Mouse (Mus musculus) intestine, embryonic 15.5 days (tissue): ENCODE results near the gene Aif1l. TPM values are rescaled to one million over a fixed set of nuclear protein-coding genes. Genes with fewer than 3 reads are reported as not detected.
A peak's percentile ranks its signal among the peaks of the same experiment; 100 is the strongest.

Experiments used
- ATAC-seq: fragments of 200-750 bp; cut with Nextera tagmentation; 2 replicates; pipeline ENCODE4 v1.8.0; 2017; ENCODE audit warnings: moderate TSS enrichment, moderate library complexity
- H3K27ac ChIP-seq: fragments of 300-500 bp; sonication (generic); 2 replicates; pipeline ENCODE4 v1.5.1; 2015; ENCODE audit warnings: mild to moderate bottlenecking, inconsistent platforms
- H3K27me3 ChIP-seq: fragments of 300-500 bp; sonication (generic); replicated peaks from 2 replicates; pipeline ENCODE4 v1.6.1; 2015; ENCODE audit warnings: inconsistent platforms
- H3K36me3 ChIP-seq: fragments of 300-500 bp; sonication (generic); 2 replicates; pipeline ENCODE4 v1.6.1; 2015; ENCODE audit warnings: inconsistent platforms
- H3K4me1 ChIP-seq: fragments of 300-500 bp; sonication (generic); replicated peaks from 2 replicates; pipeline ENCODE4 v1.6.1; 2015; ENCODE audit warnings: inconsistent platforms
- H3K4me2 ChIP-seq: fragments of 300-500 bp; sonication (generic); replicated peaks from 2 replicates; pipeline ENCODE4 v1.6.1; 2015; ENCODE audit warnings: mild to moderate bottlenecking, inconsistent platforms
- H3K4me3 ChIP-seq: fragments of 300-500 bp; sonication (generic); replicated peaks from 2 replicates; pipeline ENCODE4 v1.5.1; 2015; ENCODE audit warnings: inconsistent platforms
- H3K9ac ChIP-seq: fragments of 300-500 bp; sonication (generic); 2 replicates; pipeline ENCODE4 v1.6.1; 2015; ENCODE audit warnings: inconsistent platforms
- H3K9me3 ChIP-seq: fragments of 300-500 bp; sonication (generic); 2 replicates; pipeline ENCODE4 v1.6.1; 2016; ENCODE audit warnings: inconsistent platforms
- WGBS: fragments of 180-500 bp; shearing (Covaris S2); methylation state at CpG from one replicate; pipeline ENCODE4 v1.1.7; 2015; 5-methylcytosine and 5-hydroxymethylcytosine counted together
- polyA plus RNA-seq: library from polyadenylated mRNA; unstranded; fragments of >200 nt; fragmentation: Nextera tagmentation; extraction: Ambion mirVana; gene quantifications from 2 replicates; pipeline ENCODE4 v1.2.1, GENCODE M21; 2015

The Aif1l gene
- polyA plus RNA-seq, 1 experiment from 2014 or later = 12.4 TPM

- H3K27me3 ChIP-seq = no peaks in the 10 kb centered on the region
- peaks cover 10% of the 10 kb centered on the region for H3K4me1 ChIP-seq
- peak within 1 kb of the TSS; percentile 63 for H3K4me3 ChIP-seq
- peaks cover 10% of the 10 kb centered on the region; the same call in 1 of the 2 replicates for H3K36me3 ChIP-seq
- peak within 1 kb of the TSS; percentile 51 for H3K27ac ChIP-seq
- under 1% methylated on average over 60 of the region's 60 CpGs for WGBS
- H3K4me2 ChIP-seq = peak within 1 kb of the TSS; percentile 76
- peak; percentile 100 for ATAC-seq
- peak within 1 kb of the TSS; percentile 71 for H3K9ac ChIP-seq
- no peaks in the 10 kb centered on the region for H3K9me3 ChIP-seq
Observed at GRCm38 (mm10) chr2:31974141-31974808, 24.3 kb downstream of the Aif1l start, which contains the start of gene Nup214. TSS of gene Nup214 (plus strand) at chr2:31974436.

- H3K9me3 ChIP-seq = no peaks in the 10 kb centered on the region
- peak overlapping the region; percentile 63 for H3K4me3 ChIP-seq
- ATAC-seq = no peak; the same call in 1 of the 2 replicates
- peak overlapping the region; percentile 76 for H3K4me2 ChIP-seq
- H3K9ac ChIP-seq = peak overlapping the region; percentile 71
- peaks cover 10% of the 10 kb centered on the region for H3K4me1 ChIP-seq
- H3K27ac ChIP-seq = no peak overlapping the region
- H3K36me3 ChIP-seq = peaks cover 13% of the 10 kb centered on the region; the same call in 1 of the 2 replicates
- H3K27me3 ChIP-seq = no peaks in the 10 kb centered on the region
- 8% methylated on average over 13 of the region's 13 CpGs for WGBS
Observed at GRCm38 (mm10) chr2:31974809-31975371, 25.0 kb downstream of the Aif1l start.

- Histone ChIP-seq H3K9me3 (no peaks in the 10 kb centered on the region), H3K9ac (no peak overlapping the region), H3K4me1 (no peaks in the 10 kb centered on the region), H3K27ac (no peak overlapping the region), H3K4me2 (no peak overlapping the region), H3K27me3 (no peaks in the 10 kb centered on the region), H3K4me3 (no peak overlapping the region), H3K36me3 (peaks cover 61% of the 10 kb centered on the region)
- WGBS = 87% methylated on average over 1 of the region's 1 CpGs
- ATAC-seq = no peak
Observed at GRCm38 (mm10) chr2:31987774-31988173, 37.8 kb downstream of the Aif1l start.

- peaks cover 58% of the 10 kb centered on the region for H3K36me3 ChIP-seq
- no peak overlapping the region for H3K4me3 ChIP-seq
- WGBS = 91% methylated on average over 4 of the region's 4 CpGs
- H3K9me3 ChIP-seq = no peaks in the 10 kb centered on the region
- H3K27ac ChIP-seq = no peak overlapping the region
- H3K4me1 ChIP-seq = no peaks in the 10 kb centered on the region
- no peak overlapping the region for H3K4me2 ChIP-seq
- no peaks in the 10 kb centered on the region for H3K27me3 ChIP-seq
- ATAC-seq = no peak
- no peak overlapping the region for H3K9ac ChIP-seq
Observed at GRCm38 (mm10) chr2:31990961-31991360, 41.0 kb downstream of the Aif1l start.

- no peak overlapping the region for H3K4me3 ChIP-seq
- H3K36me3 ChIP-seq = peaks cover 57% of the 10 kb centered on the region
- H3K27me3 ChIP-seq = no peaks in the 10 kb centered on the region
- no peak for ATAC-seq
- H3K4me2 ChIP-seq = no peak overlapping the region
- no peak overlapping the region for H3K9ac ChIP-seq
- H3K27ac ChIP-seq = no peak overlapping the region
- H3K9me3 ChIP-seq = no peaks in the 10 kb centered on the region
- WGBS = 87% methylated on average over 9 of the region's 9 CpGs
- no peaks in the 10 kb centered on the region for H3K4me1 ChIP-seq
Observed at GRCm38 (mm10) chr2:31994896-31995295, 45.0 kb downstream of the Aif1l start.

- H3K9ac ChIP-seq = no peak overlapping the region
- H3K27me3 ChIP-seq = no peaks in the 10 kb centered on the region
- no peak overlapping the region for H3K4me3 ChIP-seq
- 93% methylated on average over 13 of the region's 13 CpGs for WGBS
- H3K4me2 ChIP-seq = no peak overlapping the region
- H3K4me1 ChIP-seq = no peaks in the 10 kb centered on the region
- peaks cover 49% of the 10 kb centered on the region for H3K36me3 ChIP-seq
- H3K27ac ChIP-seq = no peak overlapping the region
- ATAC-seq = no peak
- no peaks in the 10 kb centered on the region for H3K9me3 ChIP-seq
Observed at GRCm38 (mm10) chr2:31996060-31996459, 46.1 kb downstream of the Aif1l start.

GRCm38 (mm10) chr2:31997539-31997938 is 47.6 kb downstream of the Aif1l start:
- no peaks in the 10 kb centered on the region for H3K9me3 ChIP-seq
- WGBS = 90% methylated on average over 5 of the region's 5 CpGs
- H3K27me3 ChIP-seq = no peaks in the 10 kb centered on the region
- no peaks in the 10 kb centered on the region for H3K4me1 ChIP-seq
- no peak overlapping the region for H3K9ac ChIP-seq
- no peak overlapping the region for H3K4me3 ChIP-seq
- H3K36me3 ChIP-seq = peaks cover 42% of the 10 kb centered on the region
- no peak overlapping the region for H3K27ac ChIP-seq
- no peak for ATAC-seq
- no peak overlapping the region for H3K4me2 ChIP-seq

GRCm38 (mm10) chr2:31998443-31998842 is 48.5 kb downstream of the Aif1l start:
- no peaks in the 10 kb centered on the region for H3K9me3 ChIP-seq
- ATAC-seq = no peak
- no peak overlapping the region for H3K9ac ChIP-seq
- no peak overlapping the region for H3K4me2 ChIP-seq
- no peaks in the 10 kb centered on the region for H3K27me3 ChIP-seq
- no peaks in the 10 kb centered on the region for H3K4me1 ChIP-seq
- no peak overlapping the region for H3K27ac ChIP-seq
- peaks cover 40% of the 10 kb centered on the region for H3K36me3 ChIP-seq
- WGBS = 59% methylated on average over 2 of the region's 2 CpGs
- H3K4me3 ChIP-seq = no peak overlapping the region

GRCm38 (mm10) chr2:32008311-32008710 is 58.4 kb downstream of the Aif1l start:
- no peaks in the 10 kb centered on the region for H3K4me1 ChIP-seq
- no peak overlapping the region for H3K4me2 ChIP-seq
- no peaks in the 10 kb centered on the region for H3K27me3 ChIP-seq
- peaks cover 36% of the 10 kb centered on the region for H3K36me3 ChIP-seq
- no peak overlapping the region for H3K27ac ChIP-seq
- ATAC-seq = no peak
- 82% methylated on average over 2 of the region's 2 CpGs for WGBS
- no peak overlapping the region for H3K9ac ChIP-seq
- H3K4me3 ChIP-seq = no peak overlapping the region
- no peaks in the 10 kb centered on the region for H3K9me3 ChIP-seq

GRCm38 (mm10) chr2:32008716-32009115 is 58.8 kb downstream of the Aif1l start:
- no peaks in the 10 kb centered on the region for H3K27me3 ChIP-seq
- no peak overlapping the region for H3K4me3 ChIP-seq
- no peaks in the 10 kb centered on the region for H3K9me3 ChIP-seq
- H3K36me3 ChIP-seq = peaks cover 36% of the 10 kb centered on the region
- no peak overlapping the region for H3K27ac ChIP-seq
- no peak overlapping the region for H3K4me2 ChIP-seq
- no peak for ATAC-seq
- H3K9ac ChIP-seq = no peak overlapping the region
- 89% methylated on average over 11 of the region's 11 CpGs for WGBS
- H3K4me1 ChIP-seq = no peaks in the 10 kb centered on the region

GRCm38 (mm10) chr2:32019704-32020103 is 69.8 kb downstream of the Aif1l start:
- H3K27me3 ChIP-seq = no peaks in the 10 kb centered on the region
- no peak overlapping the region for H3K4me3 ChIP-seq
- H3K4me2 ChIP-seq = no peak overlapping the region
- ATAC-seq = no peak
- H3K9me3 ChIP-seq = no peaks in the 10 kb centered on the region
- H3K4me1 ChIP-seq = no peaks in the 10 kb centered on the region
- no peak overlapping the region for H3K27ac ChIP-seq
- H3K9ac ChIP-seq = no peak overlapping the region
- H3K36me3 ChIP-seq = peaks cover 47% of the 10 kb centered on the region
- WGBS = 66% methylated on average over 4 of the region's 4 CpGs

GRCm38 (mm10) chr2:32020229-32020628 is 70.3 kb downstream of the Aif1l start:
- no peak overlapping the region for H3K27ac ChIP-seq
- no peak for ATAC-seq
- no peak overlapping the region for H3K9ac ChIP-seq
- H3K4me3 ChIP-seq = no peak overlapping the region
- peaks cover 47% of the 10 kb centered on the region for H3K36me3 ChIP-seq
- H3K9me3 ChIP-seq = no peaks in the 10 kb centered on the region
- no peak overlapping the region for H3K4me2 ChIP-seq
- 96% methylated on average over 5 of the region's 5 CpGs for WGBS
- no peaks in the 10 kb centered on the region for H3K27me3 ChIP-seq
- no peaks in the 10 kb centered on the region for H3K4me1 ChIP-seq
